In the genomic region with DNA sequence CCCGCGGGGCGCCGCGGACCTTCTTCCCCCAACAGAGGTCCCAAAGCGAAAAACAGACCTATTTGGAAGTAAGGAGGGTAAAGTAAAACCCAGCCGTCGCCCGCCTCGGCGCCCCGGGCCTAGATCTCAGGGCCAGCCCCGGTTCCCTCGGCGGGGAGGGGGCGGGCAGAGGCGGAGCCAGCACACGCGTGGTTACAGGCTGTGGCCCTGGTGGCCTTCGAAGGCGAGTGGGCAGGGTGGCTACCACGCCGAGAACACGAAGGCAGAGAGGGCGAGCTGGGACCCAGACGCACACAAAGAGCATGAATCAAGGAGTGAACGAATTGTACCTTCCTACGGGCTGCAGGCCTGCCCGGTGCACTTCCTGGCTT, we compare ENCODE assay signal across 9 mouse cellular contexts. TPM values are rescaled to one million over a fixed set of nuclear protein-coding genes. Genes with fewer than 3 reads are reported as not detected.
DNase-seq lines count a peak whose midpoint lies in the region; ATAC-seq and TF ChIP-seq lines count a peak whose summit lies in the region.
"Had no signal": no experiment of that assay in that cellular context is flagged by ENCODE, and none has a peak within 500 bp of the region (broad histone marks: within the 10 kb centered on the region; RNA-seq: fewer than 3 reads in every experiment).

No protein-coding gene starts in this region.

- ATAC-seq in erythroblast, adult 5-6 weeks (replicated peaks; ENCODE audit: low FRiP score, poor library complexity, severe bottlenecking) = no peak
- ATAC-seq in liver, embryonic 12.5 days = peak; percentile 51
- ATAC-seq in stomach, postnatal 0 days (ENCODE audit: low FRiP score, low TSS enrichment) = peak; percentile 67

- TF ChIP-seq CTCF in testis, adult 2 months (IDR thresholded peaks at IDR 0.05; ENCODE audit: control insufficient read depth, insufficient read depth, insufficient replicate concordance, low read depth, low read length) = no peak
- no peak for TF ChIP-seq CTCF in stomach, postnatal 0 days (IDR thresholded peaks at IDR 0.05; ENCODE audit: low read depth)

- no peak for TF ChIP-seq EP300 in stomach, postnatal 0 days (optimal IDR thresholded peaks at IDR 0.05)

- H3K27me3 ChIP-seq in erythroblast, embryonic 14.5 days (ENCODE audit: control insufficient read depth) = peaks cover 33% of the 10 kb centered on the region
- no peaks in the 10 kb centered on the region for H3K27me3 ChIP-seq in testis, adult 2 months (ENCODE audit: control insufficient read depth, insufficient read depth, low read length)
- peaks cover 41% of the 10 kb centered on the region for H3K27me3 ChIP-seq in liver, embryonic 12.5 days (replicated peaks)
- no peaks in the 10 kb centered on the region for H3K27me3 ChIP-seq in stomach, postnatal 0 days (ENCODE audit: control insufficient read depth, insufficient read depth, low read length)

- H3K9ac ChIP-seq in liver, embryonic 12.5 days = peak overlapping the region; percentile 69
- H3K9ac ChIP-seq in stomach, postnatal 0 days (ENCODE audit: low read length) = peak overlapping the region; percentile 77

- DNase-seq in testis, postnatal 10 days (ENCODE audit: low spot score) = no peak
- DNase-seq in stomach, postnatal 0 days (ENCODE audit: low spot score) = no peak
- DNase-seq in spleen, postnatal 4 days (ENCODE audit: low spot score in 2 of 2) = no peak
- no peak for DNase-seq in adrenal gland, postnatal 25 days

- no peaks in the 10 kb centered on the region for H3K36me3 ChIP-seq in erythroblast, embryonic 14.5 days (ENCODE audit: control insufficient read depth)
- H3K36me3 ChIP-seq in testis, adult 2 months (ENCODE audit: control insufficient read depth, insufficient read depth, low read length) = no peaks in the 10 kb centered on the region; the same call in 1 of the 2 replicates
- H3K36me3 ChIP-seq in liver, embryonic 12.5 days = no peaks in the 10 kb centered on the region
- H3K36me3 ChIP-seq in stomach, postnatal 0 days (ENCODE audit: control insufficient read depth, insufficient read depth, low read length) = no peaks in the 10 kb centered on the region

- peak overlapping the region; percentile 81 for H3K4me2 ChIP-seq in liver, embryonic 12.5 days
- peak overlapping the region; percentile 76 for H3K4me2 ChIP-seq in stomach, postnatal 0 days (replicated peaks; ENCODE audit: low read depth)

- 23% methylated on average over 29 of the region's 29 CpGs for WGBS in liver, embryonic 12.5 days (ENCODE audit: insufficient replicate concordance)
- WGBS in stomach, postnatal 0 days = 21% methylated on average over 29 of the region's 29 CpGs

- peak overlapping the region; percentile 55 for H3K27ac ChIP-seq in testis, adult 2 months (ENCODE audit: control insufficient read depth, insufficient read depth, low read depth, low read length)
- H3K27ac ChIP-seq in liver, embryonic 12.5 days = no peak overlapping the region
- H3K27ac ChIP-seq in stomach, postnatal 0 days (replicated peaks) = peak overlapping the region; percentile 74; the same call in 1 of the 2 replicates

- peaks cover 13% of the 10 kb centered on the region for H3K4me1 ChIP-seq in erythroblast, embryonic 14.5 days (ENCODE audit: control insufficient read depth)
- peaks cover 8% of the 10 kb centered on the region for H3K4me1 ChIP-seq in testis, adult 2 months (ENCODE audit: control insufficient read depth, insufficient read depth, low read length)
- H3K4me1 ChIP-seq in liver, embryonic 12.5 days = peaks cover 12% of the 10 kb centered on the region
- 0 out of 2 replicates have a peak, but pooled peaks cover 3% of the 10 kb centered on the region for H3K4me1 ChIP-seq in stomach, postnatal 0 days (replicated peaks; ENCODE audit: control insufficient read depth, insufficient read depth)

- peak overlapping the region; percentile 59 for H3K4me3 ChIP-seq in erythroblast, embryonic 14.5 days (replicated peaks)
- peak overlapping the region; percentile 89 for H3K4me3 ChIP-seq in testis, adult 2 months (ENCODE audit: control insufficient read depth, low read depth, low read length)
- H3K4me3 ChIP-seq in liver, embryonic 12.5 days = peak overlapping the region; percentile 50
- H3K4me3 ChIP-seq in stomach, postnatal 0 days (ENCODE audit: low read depth, low read length) = peak overlapping the region; percentile 43

- no peak; the same call in 1 of the 2 replicates for TF ChIP-seq POLR2A in testis, adult 2 months (IDR thresholded peaks at IDR 0.05; ENCODE audit: control insufficient read depth, low read depth, low read length)

- H3K9me3 ChIP-seq in erythroblast, embryonic 14.5 days (ENCODE audit: control insufficient read depth, low read length) = peaks cover 7% of the 10 kb centered on the region
- no peaks in the 10 kb centered on the region for H3K9me3 ChIP-seq in liver, embryonic 12.5 days (replicated peaks)
- no peaks in the 10 kb centered on the region for H3K9me3 ChIP-seq in stomach, postnatal 0 days (ENCODE audit: control insufficient read depth, low read length)

RNA-seq across cellular contexts. Expression of a gene that starts 0.4 kb away (rescaled TPM):
- polyA plus RNA-seq in erythroblast, embryonic 14.5 days (2012) = not detected in 2 replicates
- not detected in 2 replicates for total RNA-seq in erythroblast, adult 5-6 weeks (2015; ENCODE audit: low replicate concordance)
- not detected in 2 replicates for total RNA-seq in erythroblast, adult 5-6 weeks (2017; ENCODE audit: low replicate concordance)
- polyA plus RNA-seq in testis, adult 2 months (2012; rRNA removed) = 5.0 and 6.1 TPM in 2 replicates
- 0.61 TPM in 1 of 2 replicates, not detected in the other for polyA plus RNA-seq in liver, embryonic 12.5 days (2016; fragmentation: Nextera tagmentation; extraction: Ambion mirVana)
- 0.83 and 1.7 TPM in 2 replicates for polyA plus RNA-seq in stomach, postnatal 0 days (2015; fragmentation: Nextera tagmentation; extraction: Ambion mirVana)
- total RNA-seq in adrenal gland, postnatal 25 days (2021) = not detected in 2 replicates
- polyA plus RNA-seq: C2C12 had no signal
